Mouse (Mus musculus) kidney, postnatal 14 days (tissue): ENCODE data around the gene Dpy19l1.

Experiments used
- DNase-seq: peaks from one replicate; pipeline ENCODE4 v3.0.0; 2022; ENCODE audit warnings: mixed read lengths

Dpy19l1 gene

DNA sequence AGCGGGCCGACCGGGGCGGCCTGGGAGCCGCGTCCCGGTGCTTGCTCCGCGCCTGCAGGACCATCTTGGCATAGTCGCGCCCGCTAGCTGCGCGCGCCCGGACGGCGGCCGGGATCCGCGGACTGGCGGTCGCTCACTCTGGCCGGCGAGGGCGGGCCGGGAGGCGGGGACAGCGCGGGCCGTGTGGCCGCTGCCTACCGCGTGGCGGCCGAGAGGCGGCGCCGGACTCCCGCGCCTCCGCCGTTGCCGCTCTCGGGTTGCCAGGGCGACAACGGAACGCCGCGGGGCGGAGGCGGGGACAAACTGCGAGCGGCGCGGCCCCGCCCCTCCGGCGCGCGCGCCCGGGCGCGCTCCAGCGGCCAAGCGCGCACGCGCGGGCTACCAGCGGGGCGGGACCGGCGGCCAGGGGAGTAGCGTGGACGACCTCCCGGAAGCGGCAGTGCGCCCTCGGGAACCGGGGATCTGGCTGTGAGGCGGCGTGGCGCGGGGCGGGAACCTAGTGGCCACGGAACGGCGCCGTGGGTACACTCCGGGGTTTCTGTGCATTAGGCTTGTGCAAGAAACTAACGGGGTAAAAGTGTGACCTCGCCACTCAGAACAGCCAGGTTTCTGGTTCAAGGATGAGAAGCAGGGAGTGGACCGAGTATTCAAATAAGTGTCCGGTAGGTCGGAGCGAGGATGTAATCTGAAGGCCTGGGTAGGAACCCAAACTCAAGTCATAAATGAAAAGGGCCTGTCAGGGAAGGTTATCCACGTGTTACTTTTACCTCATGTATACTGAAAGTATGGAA, at the start of gene Dpy19l1:
Gene Dpy19l1 (minus strand): TSS at position 74 of the 791 bp plus-strand sequence.
- DNase-seq: peak; percentile 97

DNA sequence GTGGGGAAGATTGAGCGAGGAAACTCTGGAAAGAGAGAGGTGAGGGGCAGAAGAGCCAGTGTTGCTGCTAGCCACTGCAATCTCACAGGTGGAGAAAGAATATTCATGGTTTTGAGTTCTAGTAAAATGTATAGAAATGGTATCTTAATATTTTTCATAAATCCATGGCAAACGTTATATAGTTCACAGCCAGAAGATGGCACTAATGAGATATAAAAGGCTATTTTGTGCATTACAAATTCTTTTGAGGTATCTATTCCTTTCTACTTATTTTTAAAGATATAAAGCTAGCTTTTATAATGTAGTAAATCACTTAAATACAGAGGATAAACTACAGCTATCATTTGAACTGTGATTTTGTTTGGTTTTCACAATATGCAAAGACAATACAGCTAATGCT, 35.2 kb upstream of the Dpy19l1 start:
- no peak for DNase-seq

GRCm38 (mm10) chr9:24516575-24517139, 13.7 kb upstream of the Dpy19l1 start:
- DNase-seq: peak; percentile 61

DNA sequence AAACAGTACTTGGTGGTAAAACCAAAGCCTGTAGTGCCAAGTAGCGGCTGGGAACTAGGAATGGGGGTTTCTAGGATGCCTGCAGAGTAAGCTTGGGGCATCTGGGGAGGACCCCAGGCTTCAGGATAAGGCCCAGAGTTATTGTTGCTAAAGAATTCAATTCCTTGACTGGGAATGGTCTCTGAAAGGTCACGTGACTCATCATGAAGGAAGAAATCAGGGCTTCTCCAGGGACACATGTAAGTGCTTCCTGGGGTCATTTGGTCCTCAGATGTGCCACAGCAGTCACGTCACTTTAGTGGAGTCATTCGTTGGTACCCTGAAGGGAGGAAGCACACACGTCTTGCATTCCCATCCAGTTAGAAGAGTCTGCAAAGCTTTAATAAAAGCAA, 11.1 kb upstream of the Dpy19l1 start:
- DNase-seq: no peak

- DNase-seq: no peak
Measured at GRCm38 (mm10) chr9:24513290-24514077, 10.5 kb upstream of the Dpy19l1 start.

DNA sequence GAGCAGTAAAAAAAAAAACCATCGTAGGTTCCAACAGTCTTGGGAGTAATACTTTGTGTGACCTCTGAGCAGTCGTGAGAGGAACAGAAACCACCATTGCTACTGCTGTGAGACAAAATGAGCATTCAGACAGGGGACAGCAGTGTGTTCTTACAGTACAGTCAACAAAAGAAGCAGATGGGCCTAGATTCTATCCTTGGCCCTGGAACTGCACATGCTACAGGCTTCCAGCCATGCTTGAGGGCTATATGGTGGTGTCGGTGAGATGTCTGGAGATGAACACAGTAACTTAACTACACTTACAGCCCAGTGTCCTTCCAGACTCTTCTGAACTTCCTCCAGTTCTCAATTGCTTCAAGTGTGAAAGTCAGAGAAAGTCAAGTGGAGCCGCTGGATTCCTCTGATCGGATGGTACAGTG, 9.2 kb upstream of the Dpy19l1 start:
- no peak for DNase-seq

DNA sequence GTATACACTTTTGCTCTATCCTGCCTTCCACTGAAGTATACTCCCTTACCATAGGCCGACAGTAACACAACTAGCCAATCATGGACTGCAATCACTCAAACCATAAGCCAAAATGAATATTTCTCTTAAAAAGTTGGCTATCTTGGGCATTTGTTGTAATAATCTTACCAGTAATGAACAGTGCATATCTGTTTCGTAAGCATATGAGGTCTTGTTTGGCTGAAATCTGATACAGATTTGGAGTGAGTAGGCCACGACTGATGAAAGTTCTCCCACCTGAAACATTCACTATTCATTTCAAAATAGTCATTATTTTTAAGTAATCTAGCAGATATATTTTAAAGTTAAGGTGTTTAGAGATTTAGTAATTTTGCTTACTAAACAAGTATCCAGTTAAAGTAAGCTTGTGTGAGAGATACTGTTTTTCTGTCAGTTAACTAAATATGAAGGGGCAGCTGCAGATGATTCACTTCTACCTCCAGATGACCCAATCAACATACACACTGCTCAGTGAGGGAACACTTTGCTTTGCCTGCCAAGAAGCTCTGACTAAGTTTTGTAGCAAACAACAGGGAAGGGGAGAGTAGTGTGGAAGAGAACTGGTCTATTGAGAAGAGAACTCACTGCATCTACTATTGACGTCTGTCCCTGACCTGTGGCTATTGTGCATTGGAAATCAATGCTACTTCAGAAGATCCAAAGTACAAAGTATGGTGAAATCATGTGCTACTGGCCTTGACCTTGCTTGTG, 8.6 kb upstream of the Dpy19l1 start:
- no peak for DNase-seq

DNA sequence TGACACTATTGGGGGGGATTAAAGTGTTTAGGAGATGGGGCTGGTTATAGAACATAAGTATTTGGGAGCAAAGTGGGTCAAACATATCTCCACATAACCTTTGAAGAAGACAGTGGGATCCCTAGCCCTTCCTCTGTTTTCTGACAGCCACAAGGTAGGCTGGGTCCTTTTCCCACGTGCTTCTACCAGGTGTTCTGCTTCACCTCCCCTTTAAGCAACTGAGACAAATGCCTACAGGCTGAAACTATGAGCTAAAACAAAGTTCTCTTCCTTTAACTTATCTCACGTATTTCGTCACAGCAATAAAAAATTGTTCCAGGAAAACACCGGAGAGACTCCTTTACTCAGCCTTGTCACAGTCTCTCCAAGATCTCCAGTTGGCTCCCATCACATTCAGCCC, 5.9 kb upstream of the Dpy19l1 start:
- no peak for DNase-seq

DNA sequence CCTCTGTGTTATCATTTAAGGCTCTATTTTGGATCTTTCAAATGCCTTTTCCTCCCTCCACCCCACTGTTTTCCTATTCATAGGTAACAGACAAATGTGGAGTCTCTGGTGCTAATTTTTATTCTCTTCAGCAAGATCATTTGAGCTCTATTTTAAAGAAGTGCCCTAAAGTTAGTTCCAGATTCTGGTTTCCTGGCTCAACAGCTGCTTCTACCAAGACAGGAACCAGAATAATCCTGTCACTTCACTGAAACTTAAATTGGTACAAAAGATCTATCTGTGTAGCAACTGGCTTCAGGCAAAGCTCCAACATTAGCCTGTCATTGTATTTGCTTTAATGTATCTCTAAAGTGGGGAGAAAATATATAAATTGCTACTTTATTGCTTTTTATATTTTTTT, 3.6 kb upstream of the Dpy19l1 start:
- DNase-seq: no peak

GRCm38 (mm10) chr9:24505017-24505763, 2.2 kb upstream of the Dpy19l1 start:
- DNase-seq: no peak

DNA sequence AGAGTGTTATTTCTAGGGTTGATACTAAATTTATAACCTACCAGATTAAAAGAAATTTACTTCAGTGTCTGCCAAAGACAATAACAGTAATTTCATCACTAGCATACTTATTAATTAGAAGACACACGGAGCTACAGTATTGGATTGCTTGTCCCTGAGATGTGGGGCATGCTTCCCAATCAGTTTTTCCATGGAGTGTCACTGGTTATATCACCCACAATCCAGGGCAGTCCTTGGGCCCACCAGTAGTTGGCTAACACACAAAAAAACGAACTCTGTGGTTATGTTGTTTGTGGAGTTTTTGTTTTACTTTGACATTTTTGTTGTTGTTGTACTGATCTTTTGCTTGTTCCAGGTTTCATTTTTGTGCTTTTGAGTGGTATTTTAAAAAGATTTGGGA, 1.4 kb upstream of the Dpy19l1 start:
- no peak for DNase-seq

GRCm38 (mm10) chr9:24503858-24504219, 899 bp upstream of the Dpy19l1 start:
- peak; percentile 19 for DNase-seq

DNA sequence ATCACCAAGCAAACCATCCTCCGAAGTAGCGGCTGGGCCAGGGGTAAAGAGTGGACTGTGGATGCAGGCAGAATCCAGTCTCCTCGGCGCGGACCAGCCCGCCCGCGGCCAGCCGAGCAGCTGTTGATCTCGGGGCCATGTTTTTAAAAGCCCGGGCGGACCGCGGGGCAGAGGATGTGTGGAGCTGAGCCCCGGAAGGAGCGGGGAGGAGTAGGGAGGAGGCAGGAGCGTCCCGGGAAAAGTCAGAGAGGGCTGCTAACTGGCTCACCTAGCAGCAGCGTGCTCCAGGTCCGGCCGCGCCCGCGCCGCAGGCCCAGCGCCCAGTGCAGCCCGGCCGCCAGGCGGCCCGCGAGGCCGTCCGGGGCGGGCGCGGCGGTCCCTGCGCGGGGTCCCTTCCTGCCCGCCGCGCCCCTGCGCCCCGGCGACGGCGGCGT, 352 bp downstream of the Dpy19l1 start:
- DNase-seq: no peak

DNA sequence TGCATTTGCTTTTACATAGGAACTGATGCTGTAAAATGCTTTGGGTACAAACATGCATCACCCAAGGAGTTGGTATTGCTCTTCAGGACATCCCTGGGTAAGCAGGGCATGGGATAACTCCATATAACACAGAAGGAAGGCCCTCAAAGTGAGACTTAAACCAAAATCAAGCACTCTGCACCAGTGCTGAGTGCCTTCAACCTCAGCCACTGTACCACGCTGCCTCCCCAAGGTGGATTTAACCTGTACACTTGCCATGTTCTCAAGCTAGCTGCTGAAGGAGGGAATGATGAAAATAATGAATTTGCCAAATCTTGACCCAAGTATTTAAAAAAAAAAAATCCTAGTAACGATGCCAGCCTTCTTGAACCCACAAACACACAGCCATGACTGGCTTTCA, 1.3 kb downstream of the Dpy19l1 start:
- no peak for DNase-seq

DNA sequence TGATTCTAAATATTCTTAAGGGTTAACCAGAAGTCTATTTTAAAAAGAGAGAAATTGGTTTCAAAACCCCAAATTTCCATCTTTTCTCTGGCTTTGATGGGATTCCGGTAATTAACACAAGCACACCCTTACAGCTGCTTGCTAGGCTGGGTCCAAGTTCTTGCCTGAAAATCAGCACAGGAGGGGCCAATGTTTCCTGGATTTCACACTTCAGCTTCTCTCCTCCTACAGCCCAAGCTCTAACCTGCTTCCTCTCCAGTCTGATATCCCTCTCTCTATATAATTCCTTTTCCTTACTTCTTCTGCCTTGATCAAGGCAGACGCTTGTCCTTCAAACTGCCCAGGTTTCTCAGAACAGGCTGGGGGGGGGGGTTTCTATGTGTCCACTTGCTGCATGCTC, 6.7 kb downstream of the Dpy19l1 start:
- DNase-seq: no peak

- no peak for DNase-seq
Measured at GRCm38 (mm10) chr9:24490516-24490915, 12.4 kb downstream of the Dpy19l1 start.

GRCm38 (mm10) chr9:24488425-24489104, 14.4 kb downstream of the Dpy19l1 start:
- DNase-seq: no peak

DNA sequence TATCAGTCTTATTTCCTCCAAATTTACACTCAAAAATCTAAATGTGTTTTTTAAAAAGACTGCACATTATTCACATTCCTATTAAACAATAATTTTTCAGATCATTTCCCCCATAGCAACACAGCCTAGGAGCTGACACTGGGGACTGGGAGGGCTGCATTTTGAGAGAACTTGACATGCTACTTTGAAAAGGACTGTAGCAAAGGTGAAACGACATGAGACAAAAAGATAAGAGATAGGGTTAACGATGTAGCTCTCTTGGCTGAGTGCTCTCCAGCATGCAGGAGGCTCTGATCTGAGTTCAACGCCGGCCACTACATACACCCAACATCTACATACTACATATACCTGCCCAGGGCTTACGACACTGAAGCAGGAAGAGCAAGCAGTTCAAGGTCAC, 20.6 kb downstream of the Dpy19l1 start:
- no peak for DNase-seq

DNA sequence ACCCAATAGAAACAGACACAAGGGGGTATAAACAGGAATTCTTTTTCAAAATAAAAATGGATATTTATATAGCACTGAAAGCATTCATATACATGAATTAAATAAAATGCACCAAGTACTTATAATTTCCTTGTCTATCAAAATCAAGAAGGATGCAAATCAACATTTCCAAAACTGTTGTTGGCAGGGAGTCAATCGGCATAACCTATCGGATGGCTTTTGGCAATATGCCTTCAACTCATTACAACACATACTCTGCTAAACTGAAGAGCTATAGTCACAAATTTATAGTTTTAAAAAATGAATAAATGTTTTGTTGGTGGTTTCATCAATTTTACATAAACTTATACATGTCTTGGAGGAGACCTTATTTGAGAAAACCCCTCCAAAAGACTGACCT, 25.7 kb downstream of the Dpy19l1 start:
- DNase-seq: no peak

DNA sequence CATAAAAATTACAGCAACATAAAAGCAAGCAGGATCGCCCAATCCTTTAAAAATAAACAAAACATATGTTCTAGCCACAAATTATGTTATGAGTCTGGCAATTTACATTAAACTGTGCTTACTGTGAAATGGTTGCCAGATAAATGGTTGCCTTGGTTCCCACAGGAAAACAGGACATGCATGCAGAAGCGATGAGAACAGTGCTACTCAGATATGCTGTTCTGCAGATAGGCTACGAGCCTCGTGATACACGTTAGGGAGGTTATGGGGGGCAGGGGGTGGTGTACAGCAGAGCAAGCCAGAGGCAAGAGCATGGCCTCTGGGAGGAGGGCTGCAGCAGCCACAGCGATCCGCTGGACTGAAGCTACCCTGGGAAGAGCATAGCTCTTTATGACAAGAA, 29.1 kb downstream of the Dpy19l1 start:
- no peak for DNase-seq

DNA sequence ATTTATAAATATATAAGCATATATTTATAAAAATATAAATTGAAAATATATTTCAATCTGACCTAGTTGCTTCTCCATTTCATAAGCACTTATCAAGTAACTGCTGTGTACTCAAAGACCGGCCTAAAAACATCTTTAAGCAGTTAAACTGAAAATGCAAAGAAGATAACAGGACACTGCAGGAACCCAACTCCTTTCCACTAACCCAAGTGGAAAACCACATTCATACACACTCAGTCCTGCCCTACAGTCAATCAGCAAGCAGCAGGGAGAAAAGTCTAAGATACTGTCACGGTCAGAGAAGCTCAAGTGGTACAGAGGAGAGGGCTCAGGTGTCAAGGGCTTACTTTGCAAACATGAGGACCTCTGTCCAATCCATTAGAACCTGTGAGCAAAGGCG, 30.4 kb downstream of the Dpy19l1 start:
- no peak for DNase-seq

GRCm38 (mm10) chr9:24470166-24470565, 32.8 kb downstream of the Dpy19l1 start:
- no peak for DNase-seq
